Mouse (Mus musculus) testis, adult 2 months (tissue): ENCODE measurements around the gene Bace2. TPM values are rescaled to one million over a fixed set of nuclear protein-coding genes. Genes with fewer than 3 reads are reported as not detected.

Experiments
- H3K27ac ChIP-seq: fragments of 200-500 bp; 2 replicates; pipeline ENCODE4 v1.5.1; 2012; ENCODE audit warnings: low read depth, low read length; ENCODE audit not compliant: control insufficient read depth, insufficient read depth
- H3K27me3 ChIP-seq: fragments of 200-500 bp; 2 replicates; pipeline ENCODE4 v1.6.1; 2012; ENCODE audit warnings: mild to moderate bottlenecking, low read length, moderate library complexity; ENCODE audit not compliant: control insufficient read depth, insufficient read depth
- H3K36me3 ChIP-seq: fragments of 200-500 bp; 2 replicates; pipeline ENCODE4 v1.6.1; 2012; ENCODE audit warnings: mild to moderate bottlenecking, low read length; ENCODE audit not compliant: control insufficient read depth, insufficient read depth
- H3K4me1 ChIP-seq: fragments of 200-500 bp; 2 replicates; pipeline ENCODE4 v1.6.1; 2012; ENCODE audit warnings: low read length; ENCODE audit not compliant: control insufficient read depth, insufficient read depth
- H3K4me3 ChIP-seq: fragments of 200-500 bp; 2 replicates; pipeline ENCODE4 v1.5.1; 2012; ENCODE audit warnings: low read depth, mild to moderate bottlenecking, low read length, moderate library complexity, mixed read lengths; ENCODE audit not compliant: control insufficient read depth
- CTCF ChIP-seq: fragments of 200-500 bp; IDR thresholded peaks from 2 replicates; pipeline ENCODE4 v1.5.1; 2012; ENCODE audit warnings: low read depth, mild to moderate bottlenecking, inconsistent platforms, low read length, moderate library complexity; ENCODE audit not compliant: control insufficient read depth, insufficient read depth, insufficient replicate concordance
- POLR2A ChIP-seq: fragments of 200-500 bp; IDR thresholded peaks from 2 replicates; pipeline ENCODE4 v1.6.1; 2012; ENCODE audit warnings: low read depth, mild to moderate bottlenecking, inconsistent platforms, low read length, moderate library complexity; ENCODE audit not compliant: control insufficient read depth
- polyA plus RNA-seq: library from polyadenylated mRNA; depleted of rRNA; stranded (reverse); fragments of >200 nt; gene quantifications from 2 replicates; pipeline ENCODE4 v1.2.3, GENCODE M21; 2012

Bace2 gene
- polyA plus RNA-seq, 1 experiment = 0.51 TPM

- Histone ChIP-seq H3K27ac (no peak overlapping the region), H3K27me3 (no peaks in the 10 kb centered on the region), H3K4me1 (no peaks in the 10 kb centered on the region), H3K36me3 (no peaks in the 10 kb centered on the region), H3K4me3 (no peak overlapping the region)
- TF ChIP-seq CTCF = no peak
- no peak for TF ChIP-seq POLR2A
Measured at GRCm38 (mm10) chr16:97370258-97370657, 13.7 kb downstream of the Bace2 start.

GRCm38 (mm10) chr16:97387955-97388354 lies 31.4 kb downstream of the Bace2 start:
- TF ChIP-seq CTCF (no peak), POLR2A (no peak)
- Histone ChIP-seq H3K36me3 (no peaks in the 10 kb centered on the region), H3K4me3 (no peak overlapping the region), H3K4me1 (no peaks in the 10 kb centered on the region), H3K27ac (no peak overlapping the region), H3K27me3 (no peaks in the 10 kb centered on the region)

DNA sequence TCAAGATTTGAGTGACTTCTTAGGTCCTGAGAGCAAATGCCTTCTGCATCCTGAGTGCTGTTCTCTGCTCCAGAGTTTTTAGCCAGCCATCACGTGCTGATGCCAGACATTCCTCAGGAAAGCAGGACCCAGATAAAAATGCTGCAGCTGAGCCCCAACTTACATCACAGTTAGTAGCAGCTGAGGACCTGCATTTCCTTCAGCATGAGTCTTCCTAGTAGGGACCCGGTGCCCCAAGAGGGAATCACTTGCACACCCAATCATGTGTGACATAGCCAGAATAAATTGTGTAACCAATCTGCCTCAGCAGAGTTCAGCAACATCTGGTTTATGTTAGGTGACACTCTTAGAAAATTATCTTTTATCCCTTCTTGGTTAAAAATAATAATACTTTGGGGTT lies 34.7 kb downstream of the Bace2 start:
- Histone ChIP-seq H3K36me3 (no peaks in the 10 kb centered on the region), H3K4me3 (no peak overlapping the region), H3K27me3 (no peaks in the 10 kb centered on the region), H3K27ac (no peak overlapping the region), H3K4me1 (no peaks in the 10 kb centered on the region)
- TF ChIP-seq CTCF (no peak), POLR2A (no peak)

- no peak for TF ChIP-seq POLR2A
- TF ChIP-seq CTCF = no peak
- H3K27me3 ChIP-seq = no peaks in the 10 kb centered on the region
- H3K4me3 ChIP-seq = no peak overlapping the region
- no peak overlapping the region for H3K27ac ChIP-seq
- H3K36me3 ChIP-seq = no peaks in the 10 kb centered on the region
- no peaks in the 10 kb centered on the region for H3K4me1 ChIP-seq
Measured at GRCm38 (mm10) chr16:97391701-97392384, 35.3 kb downstream of the Bace2 start.

GRCm38 (mm10) chr16:97396436-97396835 lies 39.9 kb downstream of the Bace2 start:
- TF ChIP-seq CTCF (no peak), POLR2A (no peak)
- H3K4me1 ChIP-seq = no peaks in the 10 kb centered on the region

GRCm38 (mm10) chr16:97397945-97398531 lies 41.5 kb downstream of the Bace2 start:
- H3K27me3 ChIP-seq = no peaks in the 10 kb centered on the region
- H3K4me1 ChIP-seq = no peaks in the 10 kb centered on the region
- H3K27ac ChIP-seq = no peak overlapping the region
- TF ChIP-seq CTCF = no peak
- no peak for TF ChIP-seq POLR2A
- no peak overlapping the region for H3K4me3 ChIP-seq
- no peaks in the 10 kb centered on the region for H3K36me3 ChIP-seq

More at GRCm38 (mm10) chr16:97396436-97396835, 39.9 kb downstream of the Bace2 start:
- H3K27ac ChIP-seq = no peak overlapping the region
- H3K36me3 ChIP-seq = no peaks in the 10 kb centered on the region
- no peak overlapping the region for H3K4me3 ChIP-seq
- no peaks in the 10 kb centered on the region for H3K27me3 ChIP-seq

DNA sequence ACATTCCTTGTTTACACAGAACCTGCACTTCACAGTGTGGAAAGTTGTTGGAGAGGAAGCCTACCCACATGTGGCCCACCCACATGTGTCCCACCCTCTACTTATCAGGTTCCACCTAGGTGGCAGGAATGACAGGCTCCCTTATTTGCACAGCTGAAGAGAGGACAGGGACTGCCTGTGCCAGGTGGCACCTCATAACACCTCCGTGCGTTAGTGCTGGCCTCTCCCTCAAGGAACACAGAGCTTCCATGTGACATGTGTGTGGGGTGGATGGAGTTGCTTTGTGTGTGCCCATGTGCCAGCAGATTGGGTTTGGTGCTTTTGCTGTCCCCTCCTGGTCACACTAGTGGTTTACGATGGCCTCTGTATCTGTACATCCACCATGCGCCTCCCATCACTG lies 43.4 kb downstream of the Bace2 start:
- no peak overlapping the region for H3K27ac ChIP-seq
- no peaks in the 10 kb centered on the region for H3K36me3 ChIP-seq
- H3K27me3 ChIP-seq = no peaks in the 10 kb centered on the region
- no peaks in the 10 kb centered on the region for H3K4me1 ChIP-seq
- TF ChIP-seq CTCF (no peak), POLR2A (no peak)
- no peak overlapping the region for H3K4me3 ChIP-seq
